Mouse (Mus musculus): Measurements from ENCODE around the gene Smcr8.
"Not testable (repeated sequence)": the region's sequence is repeated elsewhere in the genome, so short reads cannot be mapped to it uniquely, and the experiment has no call there.

DNA sequence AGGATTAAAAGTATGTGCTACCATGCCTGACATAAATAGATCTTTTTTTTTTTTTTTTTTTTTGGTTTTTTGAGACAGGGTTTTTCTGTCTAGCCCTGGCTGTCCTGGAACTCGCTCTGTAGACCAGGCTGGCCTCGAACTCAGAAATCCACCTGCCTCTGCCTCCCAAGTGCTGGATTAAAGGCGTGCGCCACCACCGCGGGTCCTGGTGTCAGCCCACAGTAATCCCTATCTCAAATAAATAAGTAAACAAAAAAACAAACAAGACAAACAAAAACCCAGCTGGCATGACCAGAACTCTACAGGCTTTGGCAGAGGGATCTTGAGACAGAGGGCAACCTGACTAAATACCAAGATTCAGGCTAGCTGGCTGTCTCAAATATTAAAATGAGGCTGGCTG lies 34.3 kb downstream of the Smcr8 start, which contains the start of gene Shmt1:
- not testable (repeated sequence) for TF ChIP-seq POLR2A (IDR thresholded peaks at IDR 0.05; ENCODE audit: borderline replicate concordance, extremely low read depth, insufficient read depth, insufficient read length, poor library complexity, severe bottlenecking); CTCF (IDR thresholded peaks at IDR 0.05; ENCODE audit: borderline replicate concordance, extremely low read depth, insufficient read depth, insufficient read length)

Data from brain, embryonic 14.5 days (tissue).